ENCODE assay signal across 10 mouse cellular contexts in genomic region chr11:79644717-79645191, GRCm38 (mm10). TPM values are rescaled to one million over a fixed set of nuclear protein-coding genes. Genes with fewer than 3 reads are reported as not detected.
DNase-seq lines count a peak whose midpoint lies in the region; ATAC-seq lines count a peak whose summit lies in the region.
"Had no signal": no experiment of that assay in that cellular context is flagged by ENCODE, and none has a peak within 500 bp of the region (broad histone marks: within the 10 kb centered on the region; RNA-seq: fewer than 3 reads in every experiment).

No protein-coding gene starts in this region.

- no peak overlapping the region for H3K9ac ChIP-seq in forebrain, embryonic 11.5 days (ENCODE audit: low read length)
- H3K9ac ChIP-seq in kidney, embryonic 16.5 days (replicated peaks; ENCODE audit: low read length): peak overlapping the region; percentile 38; the same call in 1 of the 2 replicates
- H3K9ac ChIP-seq: liver, embryonic 15.5 days had no signal

- no peaks in the 10 kb centered on the region for H3K36me3 ChIP-seq in forebrain, embryonic 10.5 days (replicated peaks)
- H3K36me3 ChIP-seq in forebrain, embryonic 11.5 days (ENCODE audit: control insufficient read depth, insufficient read depth, low read length): no peaks in the 10 kb centered on the region
- H3K36me3 ChIP-seq in kidney, embryonic 16.5 days (ENCODE audit: insufficient read depth, low read length): no peaks in the 10 kb centered on the region
- H3K36me3 ChIP-seq: liver, embryonic 15.5 days had no signal

- H3K9me3 ChIP-seq in forebrain, embryonic 10.5 days: no peaks in the 10 kb centered on the region
- no peaks in the 10 kb centered on the region for H3K9me3 ChIP-seq in forebrain, embryonic 11.5 days (ENCODE audit: control insufficient read depth, low read length)
- H3K9me3 ChIP-seq in kidney, embryonic 16.5 days (ENCODE audit: low read length): no peaks in the 10 kb centered on the region
- H3K9me3 ChIP-seq: liver, embryonic 15.5 days had no signal

- H3K4me1 ChIP-seq in forebrain, embryonic 10.5 days: peaks cover 89% of the 10 kb centered on the region
- H3K4me1 ChIP-seq in forebrain, embryonic 11.5 days (replicated peaks; ENCODE audit: control insufficient read depth, insufficient read depth, low read length): peaks cover 15% of the 10 kb centered on the region
- peaks cover 61% of the 10 kb centered on the region for H3K4me1 ChIP-seq in kidney, embryonic 16.5 days (ENCODE audit: insufficient read depth, low read length)

- DNase-seq in forebrain, embryonic 10.5 days (ENCODE audit: extremely low spot score, low spot score): no peak
- DNase-seq in forebrain, embryonic 11.5 days (ENCODE audit: low spot score): no peak
- DNase-seq in right cerebral cortex, postnatal 4 days: peak; percentile 36
- no peak for DNase-seq in right cerebral cortex, adult 2 months (ENCODE audit: low spot score in 2 of 2)
- peak; percentile 43 for DNase-seq in skeletal muscle tissue, adult 2 months (ENCODE audit: low read depth, low spot score)
- no peak for DNase-seq in urinary bladder, postnatal 10 days (ENCODE audit: low spot score)
- no peak for DNase-seq in right cerebral cortex, adult 18-20 months
- DNase-seq: cerebellum, adult 11-12 months had no signal

- ATAC-seq in forebrain, embryonic 11.5 days (replicated peaks; ENCODE audit: low FRiP score): no peak
- ATAC-seq in kidney, embryonic 16.5 days (ENCODE audit: low FRiP score, low TSS enrichment): no peak

- H3K27me3 ChIP-seq in forebrain, embryonic 10.5 days (ENCODE audit: poor library complexity, severe bottlenecking): peaks cover 15% of the 10 kb centered on the region; the same call in 1 of the 2 replicates
- H3K27me3 ChIP-seq in forebrain, embryonic 11.5 days (ENCODE audit: control insufficient read depth, insufficient read depth, low read length): no peaks in the 10 kb centered on the region
- no peaks in the 10 kb centered on the region for H3K27me3 ChIP-seq in kidney, embryonic 16.5 days (ENCODE audit: insufficient read depth, low read length)
- H3K27me3 ChIP-seq: liver, embryonic 15.5 days had no signal

- WGBS in forebrain, embryonic 10.5 days: 66% methylated on average over 8 of the region's 8 CpGs
- WGBS in forebrain, embryonic 11.5 days: 62% methylated on average over 8 of the region's 8 CpGs
- WGBS in kidney, embryonic 16.5 days: 22% methylated on average over 8 of the region's 8 CpGs

- H3K4me2 ChIP-seq in forebrain, embryonic 11.5 days (ENCODE audit: low read depth, low read length, severe bottlenecking): no peak overlapping the region
- no peak overlapping the region for H3K4me2 ChIP-seq in kidney, embryonic 16.5 days (replicated peaks; ENCODE audit: low read depth, low read length)
- H3K4me2 ChIP-seq: liver, embryonic 15.5 days had no signal

- peak overlapping the region; percentile 91 for H3K27ac ChIP-seq in forebrain, embryonic 10.5 days
- H3K27ac ChIP-seq in forebrain, embryonic 11.5 days (ENCODE audit: low read depth, low read length): no peak overlapping the region
- H3K27ac ChIP-seq in kidney, embryonic 16.5 days (ENCODE audit: low read length): peak overlapping the region; percentile 71
- H3K27ac ChIP-seq: liver, embryonic 15.5 days had no signal

- H3K4me3 ChIP-seq in forebrain, embryonic 10.5 days: no peak overlapping the region
- H3K4me3 ChIP-seq in forebrain, embryonic 11.5 days (ENCODE audit: low read depth, low read length): no peak overlapping the region
- H3K4me3 ChIP-seq in kidney, embryonic 16.5 days (ENCODE audit: low read length): no peak overlapping the region
- H3K4me3 ChIP-seq: liver, embryonic 15.5 days had no signal

RNA-seq across cellular contexts. Expression of gene Rab11fip4, which starts 53.7 kb away (rescaled TPM):
- 20.1 and 23.3 TPM in 2 replicates for polyA plus RNA-seq in forebrain, embryonic 10.5 days (2016; fragmentation: Nextera tagmentation; extraction: Ambion mirVana)
- polyA plus RNA-seq in forebrain, embryonic 11.5 days (2014; fragmentation: Nextera tagmentation; extraction: Ambion mirVana): 16.0 and 16.8 TPM in 2 replicates
- 11.0 and 11.4 TPM in 2 replicates for polyA plus RNA-seq in kidney, embryonic 16.5 days (2015; fragmentation: Nextera tagmentation; extraction: Ambion mirVana)

Comparison
In these comparisons a context has a peak if more than half of its experiments do, and no peak if none do; other contexts are left out.
1. DNase-seq: peak in right cerebral cortex, postnatal 4 days (single experiment) and skeletal muscle tissue, adult 2 months (single experiment); none in forebrain, embryonic 10.5 days (single experiment), forebrain, embryonic 11.5 days (single experiment), right cerebral cortex, adult 2 months (0 of 2), urinary bladder, postnatal 10 days (single experiment) and right cerebral cortex, adult 18-20 months (single experiment).